Mouse (Mus musculus) retina, postnatal 1 day (tissue): ENCODE data around the gene Tcl1b5.

Experiments used
- DNase-seq: peaks from one replicate; pipeline ENCODE4 v3.0.0-alpha.2; 2012

The Tcl1b5 gene

DNA sequence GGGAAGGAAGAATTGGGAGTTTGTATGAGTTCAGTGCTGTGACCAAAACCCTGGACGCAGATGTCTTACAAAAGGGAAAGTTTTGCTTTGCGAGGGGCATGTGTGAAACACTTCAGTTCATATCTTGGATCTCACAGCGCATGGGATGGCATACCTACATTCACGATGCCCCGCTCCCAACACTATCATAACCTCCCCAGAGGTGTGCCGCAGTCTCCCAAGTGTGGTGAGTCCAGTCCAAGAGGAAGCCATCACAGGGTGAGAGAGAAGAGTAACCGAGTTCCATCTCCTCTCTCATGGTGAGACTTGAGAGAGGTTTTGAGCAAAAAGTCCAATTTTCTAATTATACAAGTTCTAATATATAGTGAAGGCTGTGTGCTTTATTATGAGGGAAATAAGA is 33.1 kb downstream of the Tcl1b5 start:
- no peak for DNase-seq

DNA sequence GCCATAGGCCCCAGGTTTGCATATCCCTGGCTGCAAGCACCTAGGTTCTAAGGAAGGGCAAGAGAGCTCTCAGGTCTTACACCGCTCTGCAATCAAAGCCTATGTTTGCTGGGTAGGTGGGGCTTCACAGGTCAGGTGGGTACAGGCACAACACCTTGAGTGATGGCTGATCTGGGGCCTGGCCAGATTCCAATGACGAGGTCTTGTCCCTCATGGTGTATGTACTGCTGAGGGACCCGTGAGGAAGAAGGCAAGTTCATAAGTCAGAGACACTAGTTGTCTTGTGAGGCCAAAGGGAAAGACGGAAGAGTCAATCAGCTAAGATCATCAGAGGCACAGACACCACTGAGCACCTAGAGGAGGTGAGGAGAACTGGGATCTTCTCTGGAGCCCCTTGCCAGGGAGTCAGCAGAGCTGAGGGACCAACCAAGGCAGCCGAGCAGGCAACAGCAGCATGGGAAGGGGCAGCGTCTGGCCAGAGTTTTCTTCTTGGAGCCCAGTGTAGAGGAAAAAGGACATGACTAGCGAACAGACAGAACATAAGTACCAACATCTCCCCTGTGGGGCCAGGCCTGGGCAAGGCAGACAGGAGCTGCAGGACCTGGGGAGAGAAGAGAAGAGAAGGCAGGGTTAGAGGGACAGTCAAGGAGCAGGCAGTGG is 41.1 kb downstream of the Tcl1b5 start:
- no peak for DNase-seq

DNA sequence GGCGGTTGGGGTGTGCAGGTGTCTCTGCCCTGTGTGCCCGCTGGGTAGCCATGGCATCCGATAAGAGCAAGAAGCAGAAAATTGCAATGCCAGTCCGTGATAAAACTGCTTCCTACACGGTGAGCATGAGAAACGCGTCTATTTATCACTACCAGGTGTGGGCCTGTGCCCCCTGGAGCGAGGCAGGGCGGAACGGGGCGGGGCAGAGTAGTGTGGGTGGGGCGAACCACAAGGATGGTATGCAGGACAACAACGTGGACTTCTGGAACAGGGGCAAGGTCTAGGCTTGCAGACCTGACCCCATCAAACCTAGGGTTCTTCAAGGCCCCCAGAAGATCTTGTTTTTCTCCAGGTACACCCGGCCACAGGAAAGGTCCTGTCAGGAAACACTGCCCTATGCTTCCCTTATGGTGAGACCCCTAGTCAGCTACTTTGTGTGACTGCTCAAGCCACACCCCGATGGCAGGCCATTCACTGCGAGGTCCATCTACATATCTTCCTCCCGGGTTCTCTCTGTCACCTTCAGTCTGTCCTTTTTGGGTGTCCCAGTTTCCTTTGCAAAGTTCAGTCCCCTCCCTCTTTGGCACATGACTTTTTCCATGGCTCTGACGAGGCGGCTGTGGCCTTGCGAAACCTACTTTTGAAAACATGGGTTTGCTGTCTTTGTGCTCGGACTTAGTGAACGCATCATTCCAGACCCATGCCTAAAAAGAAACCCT is 46.6 kb downstream of the Tcl1b5 start, which contains the start of gene Tcl1:
Gene Tcl1, minus strand, starts transcription at position 193 of the 719 bp plus-strand sequence.
- DNase-seq, result no peak

DNA sequence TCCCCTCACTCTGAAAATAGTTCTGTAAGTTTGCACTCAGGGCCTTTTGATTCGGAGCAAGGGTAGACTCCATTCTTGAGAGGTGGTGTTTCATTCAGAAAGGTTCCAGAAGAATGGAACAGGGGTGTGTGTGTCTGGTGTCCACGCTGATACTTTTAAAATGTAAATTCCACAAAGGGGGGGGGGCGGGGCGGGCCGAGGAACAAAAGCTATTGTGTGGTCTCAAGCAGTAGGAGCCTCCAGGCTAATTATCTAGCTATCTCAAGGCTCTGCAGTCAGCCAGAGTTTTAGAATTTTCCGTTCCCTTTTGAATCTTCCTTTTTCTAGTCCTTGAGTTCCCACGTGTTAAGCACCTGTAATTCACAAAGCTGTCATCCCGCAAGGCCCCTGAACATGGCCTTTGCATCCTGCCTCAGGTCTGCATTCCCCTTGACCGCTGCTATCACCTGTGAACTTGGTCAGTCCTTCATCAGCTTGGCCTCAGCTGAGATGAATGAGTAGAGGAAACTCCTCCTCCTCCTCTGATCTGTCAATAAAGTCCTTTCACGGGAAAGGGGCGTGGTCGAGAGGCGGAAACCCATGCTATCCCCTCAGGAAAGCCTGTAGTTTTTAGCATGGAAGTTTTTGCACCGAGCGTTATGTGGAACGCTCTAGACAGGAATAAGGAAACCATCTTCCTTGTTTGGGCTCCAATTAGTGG is 48.6 kb downstream of the Tcl1b5 start:
- DNase-seq, result no peak
